Mouse (Mus musculus): ENCODE results near the gene Eif5a. TPM values are rescaled to one million over a fixed set of nuclear protein-coding genes. Genes with fewer than 3 reads are reported as not detected.

Gene Eif5a
- polyA plus RNA-seq, 1 experiment from 2014 or later = 1,661 TPM

- H3K9me3 ChIP-seq = no peaks in the 10 kb centered on the region
- ATAC-seq (ENCODE audit: insufficient number of reproducible peaks, insufficient read depth, low FRiP score, low TSS enrichment) = no peak
- no peaks in the 10 kb centered on the region for H3K36me3 ChIP-seq
- H3K9ac ChIP-seq = peak overlapping the region; percentile 54; the same call in 1 of the 2 replicates
- peaks cover 34% of the 10 kb centered on the region for H3K4me1 ChIP-seq
- peak overlapping the region; percentile 73 for H3K4me2 ChIP-seq (replicated peaks)
- WGBS = 57% methylated on average over 15 of the region's 15 CpGs
- H3K27ac ChIP-seq = no peak overlapping the region
- H3K27me3 ChIP-seq = no peaks in the 10 kb centered on the region
- peak overlapping the region; percentile 49 for H3K4me3 ChIP-seq
Measured at GRCm38 (mm10) chr11:69879711-69880110, 42.0 kb downstream of the Eif5a start.

- no peak for ATAC-seq (ENCODE audit: insufficient number of reproducible peaks, insufficient read depth, low FRiP score, low TSS enrichment)
- Histone ChIP-seq H3K9ac (no peak overlapping the region), H3K4me2 (replicated peaks) (0 out of 2 replicates have a peak overlapping the region, but pooled peaks have one; percentile 73), H3K36me3 (no peaks in the 10 kb centered on the region), H3K27ac (no peak overlapping the region), H3K4me3 (no peak overlapping the region), H3K9me3 (no peaks in the 10 kb centered on the region), H3K27me3 (no peaks in the 10 kb centered on the region), H3K4me1 (peaks cover 34% of the 10 kb centered on the region)
- WGBS = 88% methylated on average over 6 of the region's 6 CpGs
Measured at GRCm38 (mm10) chr11:69878952-69879351, 42.8 kb downstream of the Eif5a start.

GRCm38 (mm10) chr11:69878399-69878798 is 43.4 kb downstream of the Eif5a start:
- 86% methylated on average over 3 of the region's 3 CpGs for WGBS

GRCm38 (mm10) chr11:69877878-69878277 is 43.9 kb downstream of the Eif5a start, which contains the start of gene Tmem95:
Gene Tmem95 (minus strand): TSS chr11:69878018.
- peak within 1 kb of the TSS; percentile 70 for H3K27ac ChIP-seq
- H3K4me3 ChIP-seq = 0 out of 2 replicates have a peak within 1 kb of the TSS, but pooled peaks have one; percentile 10
- H3K9ac ChIP-seq = no peak within 1 kb of the TSS
- no peak for ATAC-seq (ENCODE audit: insufficient number of reproducible peaks, insufficient read depth, low FRiP score, low TSS enrichment)
- H3K27me3 ChIP-seq = no peaks in the 10 kb centered on the region
- H3K9me3 ChIP-seq = no peaks in the 10 kb centered on the region
- peak within 1 kb of the TSS; percentile 35 for H3K4me2 ChIP-seq (replicated peaks)
- 89% methylated on average over 11 of the region's 11 CpGs for whole genome bisulfite sequencing
- H3K36me3 ChIP-seq = no peaks in the 10 kb centered on the region
- peaks cover 34% of the 10 kb centered on the region for H3K4me1 ChIP-seq

More at GRCm38 (mm10) chr11:69878399-69878798, 43.4 kb downstream of the Eif5a start:
- H3K4me2 ChIP-seq (replicated peaks) = no peak overlapping the region
- no peak overlapping the region for H3K4me3 ChIP-seq
- no peaks in the 10 kb centered on the region for H3K27me3 ChIP-seq
- H3K9me3 ChIP-seq = no peaks in the 10 kb centered on the region
- no peak for ATAC-seq (ENCODE audit: insufficient number of reproducible peaks, insufficient read depth, low FRiP score, low TSS enrichment)
- no peak overlapping the region for H3K9ac ChIP-seq
- no peak overlapping the region for H3K27ac ChIP-seq
- H3K36me3 ChIP-seq = no peaks in the 10 kb centered on the region
- H3K4me1 ChIP-seq = peaks cover 34% of the 10 kb centered on the region

GRCm38 (mm10) chr11:69876867-69877266 is 44.9 kb downstream of the Eif5a start:
- Histone ChIP-seq H3K27me3 (no peaks in the 10 kb centered on the region), H3K4me2 (replicated peaks) (peak overlapping the region; percentile 35), H3K4me3 (0 out of 2 replicates have a peak overlapping the region, but pooled peaks have one; percentile 10), H3K9ac (no peak overlapping the region), H3K4me1 (peaks cover 34% of the 10 kb centered on the region), H3K36me3 (no peaks in the 10 kb centered on the region), H3K27ac (peak overlapping the region; percentile 70), H3K9me3 (no peaks in the 10 kb centered on the region)
- WGBS = 3% methylated on average over 12 of the region's 12 CpGs
- ATAC-seq (ENCODE audit: insufficient number of reproducible peaks, insufficient read depth, low FRiP score, low TSS enrichment) = no peak

- Histone ChIP-seq H3K9me3 (no peaks in the 10 kb centered on the region), H3K4me3 (no peak overlapping the region), H3K4me1 (peaks cover 34% of the 10 kb centered on the region), H3K9ac (no peak overlapping the region), H3K36me3 (no peaks in the 10 kb centered on the region), H3K27ac (peak overlapping the region; percentile 70), H3K27me3 (no peaks in the 10 kb centered on the region), H3K4me2 (replicated peaks) (no peak overlapping the region; the same call in 1 of the 2 replicates)
- no peak for ATAC-seq (ENCODE audit: insufficient number of reproducible peaks, insufficient read depth, low FRiP score, low TSS enrichment)
- WGBS = 44% methylated on average over 7 of the region's 7 CpGs
Measured at GRCm38 (mm10) chr11:69876186-69876585, 45.6 kb downstream of the Eif5a start.

- Histone ChIP-seq H3K9ac (no peak overlapping the region), H3K9me3 (no peaks in the 10 kb centered on the region), H3K27me3 (no peaks in the 10 kb centered on the region), H3K4me1 (peaks cover 20% of the 10 kb centered on the region), H3K4me2 (replicated peaks) (no peak overlapping the region), H3K36me3 (no peaks in the 10 kb centered on the region), H3K4me3 (no peak overlapping the region), H3K27ac (no peak overlapping the region)
- ATAC-seq (ENCODE audit: insufficient number of reproducible peaks, insufficient read depth, low FRiP score, low TSS enrichment) = no peak
- 89% methylated on average over 4 of the region's 4 CpGs for WGBS
Measured at GRCm38 (mm10) chr11:69872451-69872850, 49.3 kb downstream of the Eif5a start.

- no peak for ATAC-seq (ENCODE audit: insufficient number of reproducible peaks, insufficient read depth, low FRiP score, low TSS enrichment)
- Histone ChIP-seq H3K4me2 (replicated peaks) (no peak overlapping the region), H3K27me3 (no peaks in the 10 kb centered on the region), H3K4me1 (peaks cover 13% of the 10 kb centered on the region), H3K4me3 (no peak overlapping the region), H3K9ac (no peak overlapping the region), H3K36me3 (no peaks in the 10 kb centered on the region), H3K27ac (no peak overlapping the region), H3K9me3 (no peaks in the 10 kb centered on the region)
- 86% methylated on average over 7 of the region's 7 CpGs for WGBS
Measured at GRCm38 (mm10) chr11:69871822-69872221, 49.9 kb downstream of the Eif5a start.

- 90% methylated on average over 2 of the region's 2 CpGs for WGBS
- H3K4me1 ChIP-seq = no peaks in the 10 kb centered on the region; the same call in 1 of the 2 replicates
- H3K27me3 ChIP-seq = no peaks in the 10 kb centered on the region
- no peak overlapping the region for H3K4me2 ChIP-seq (replicated peaks)
- H3K9ac ChIP-seq = no peak overlapping the region
- no peaks in the 10 kb centered on the region for H3K9me3 ChIP-seq
- H3K4me3 ChIP-seq = no peak overlapping the region
- no peak overlapping the region for H3K27ac ChIP-seq
- no peak for ATAC-seq (ENCODE audit: insufficient number of reproducible peaks, insufficient read depth, low FRiP score, low TSS enrichment)
- H3K36me3 ChIP-seq = no peaks in the 10 kb centered on the region
Measured at GRCm38 (mm10) chr11:69870289-69871069, 51.3 kb downstream of the Eif5a start.

GRCm38 (mm10) chr11:69867335-69867734 is 54.4 kb downstream of the Eif5a start:
- no peak for ATAC-seq (ENCODE audit: insufficient number of reproducible peaks, insufficient read depth, low FRiP score, low TSS enrichment)
- no peaks in the 10 kb centered on the region for H3K36me3 ChIP-seq
- H3K9ac ChIP-seq = no peak overlapping the region
- H3K27ac ChIP-seq = no peak overlapping the region
- H3K4me1 ChIP-seq = no peaks in the 10 kb centered on the region
- WGBS = 76% methylated on average over 9 of the region's 9 CpGs
- no peaks in the 10 kb centered on the region for H3K9me3 ChIP-seq
- H3K4me2 ChIP-seq (replicated peaks) = no peak overlapping the region
- H3K4me3 ChIP-seq = no peak overlapping the region
- H3K27me3 ChIP-seq = no peaks in the 10 kb centered on the region

All from embryonic facial prominence, embryonic 12.5 days (tissue).